ENCODE assay signal across 8 mouse cellular contexts in the genomic region with DNA sequence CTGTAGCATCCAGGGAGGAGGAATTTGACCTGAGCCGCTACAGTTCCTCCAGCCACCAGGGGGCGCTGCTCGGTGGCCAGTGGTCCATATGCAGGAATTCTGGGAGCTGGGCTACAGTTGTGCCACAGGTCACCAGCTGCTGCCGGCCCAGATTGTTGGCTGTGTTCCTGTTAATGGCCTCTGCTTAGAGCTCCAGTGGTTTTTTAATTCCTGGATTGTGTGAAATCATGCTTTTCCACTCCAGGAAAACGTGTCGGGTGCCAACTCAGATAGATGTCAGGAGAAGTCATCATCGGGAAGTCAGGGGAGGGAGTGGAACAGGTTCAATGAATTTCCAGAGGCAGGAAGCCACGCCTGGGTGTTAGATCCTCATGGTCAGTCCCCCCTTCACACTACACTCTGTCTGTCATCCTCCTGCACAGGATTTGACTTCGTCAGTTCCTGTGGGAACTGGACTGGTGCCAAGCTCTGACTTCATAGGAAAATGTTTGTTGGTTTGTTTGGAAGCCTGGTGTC. TPM values are rescaled to one million over a fixed set of nuclear protein-coding genes. Genes with fewer than 3 reads are reported as not detected.
DNase-seq lines count a peak whose midpoint lies in the region; ATAC-seq lines count a peak whose summit lies in the region.
"Had no signal": no experiment of that assay in that cellular context is flagged by ENCODE, and none has a peak within 500 bp of the region (broad histone marks: within the 10 kb centered on the region; RNA-seq: fewer than 3 reads in every experiment).

No protein-coding gene starts in this region.

- intact Hi-C loops in heart, postnatal 25 days (cut with DNase I): loop anchor here (2.0 to 5.0 kb wide), 2 partner anchors 75 to 256 kb away; a partner anchor contains a TSS

- peak; percentile 87 for DNase-seq in NIH3T3 (ENCODE audit: low read depth)
- peak; percentile 67 for DNase-seq in heart, postnatal 25 days (ENCODE audit: low spot score)
- DNase-seq in layer of hippocampus, adult 9-10 months (ENCODE audit: low spot score): peak; percentile 15
- peak; percentile 21 for DNase-seq in right cerebral cortex, postnatal 25 days

- H3K4me1 ChIP-seq in brown adipose tissue, adult 24 weeks (ENCODE audit: control insufficient read depth, insufficient read depth, insufficient read length, low read length): no peaks in the 10 kb centered on the region

- ATAC-seq in erythroblast, adult 5-6 weeks (replicated peaks; ENCODE audit: low FRiP score, poor library complexity, severe bottlenecking): peak; percentile 71
- ATAC-seq in megakaryocyte progenitor cell, adult 5-6 weeks (replicated peaks; ENCODE audit: poor library complexity): peak; percentile 73

- H3K27ac ChIP-seq in brown adipose tissue, adult 24 weeks (replicated peaks; ENCODE audit: low read depth, low read length): peak overlapping the region; percentile 69

- peak overlapping the region; percentile 36 for H3K4me3 ChIP-seq in brown adipose tissue, adult 24 weeks (ENCODE audit: insufficient read depth, low read depth, low read length)

RNA-seq across cellular contexts. Expression of a gene that starts 13.0 kb away (rescaled TPM):
- polyA plus RNA-seq in brown adipose tissue, adult 24 weeks (2012; ENCODE audit: insufficient read depth, insufficient read length, missing spikeins): 5.3 and 6.4 TPM in 2 replicates
- 0.84 and 6.3 TPM in 2 replicates for total RNA-seq in erythroblast, adult 5-6 weeks (2015; ENCODE audit: low replicate concordance)
- total RNA-seq in erythroblast, adult 5-6 weeks (2017; ENCODE audit: low replicate concordance): 0.60 and 1.4 TPM in 2 replicates
- total RNA-seq in heart, postnatal 25 days (2021): 10 to 100 TPM in 1 of 2 experiments, 1 to 10 TPM in 1; 9.9 to 11.1 TPM
- total RNA-seq in megakaryocyte progenitor cell, adult 5-6 weeks (2015): 4.4 and 7.7 TPM in 2 replicates
- total RNA-seq in megakaryocyte progenitor cell, adult 5-6 weeks (2017): 5.0 and 8.6 TPM in 2 replicates

RNA-seq across cellular contexts. Expression of a gene that starts 39.1 kb away (rescaled TPM):
- not detected in 2 replicates for polyA plus RNA-seq in brown adipose tissue, adult 24 weeks (2012; ENCODE audit: insufficient read depth, insufficient read length, missing spikeins)
- total RNA-seq in erythroblast, adult 5-6 weeks (2015; ENCODE audit: low replicate concordance): not detected in 2 replicates
- total RNA-seq in erythroblast, adult 5-6 weeks (2017; ENCODE audit: low replicate concordance): not detected in 2 replicates
- not detected for total RNA-seq in heart, postnatal 25 days (2021)
- not detected in 2 replicates for total RNA-seq in megakaryocyte progenitor cell, adult 5-6 weeks (2015)
- total RNA-seq in megakaryocyte progenitor cell, adult 5-6 weeks (2017): not detected in 2 replicates

RNA-seq across cellular contexts. Expression of a gene that starts 48.8 kb away (rescaled TPM):
- not detected in 2 replicates for polyA plus RNA-seq in brown adipose tissue, adult 24 weeks (2012; ENCODE audit: insufficient read depth, insufficient read length, missing spikeins)
- not detected in 2 replicates for total RNA-seq in erythroblast, adult 5-6 weeks (2015; ENCODE audit: low replicate concordance)
- not detected in 2 replicates for total RNA-seq in erythroblast, adult 5-6 weeks (2017; ENCODE audit: low replicate concordance)
- total RNA-seq in heart, postnatal 25 days (2021): not detected
- total RNA-seq in megakaryocyte progenitor cell, adult 5-6 weeks (2015): not detected in 2 replicates
- not detected in 2 replicates for total RNA-seq in megakaryocyte progenitor cell, adult 5-6 weeks (2017)
- polyA plus RNA-seq: neural tube, embryonic 14.5 days had no signal

RNA-seq across cellular contexts. Expression of a gene that starts 58.6 kb away (rescaled TPM):
- 6.2 and 11.7 TPM in 2 replicates for polyA plus RNA-seq in brown adipose tissue, adult 24 weeks (2012; ENCODE audit: insufficient read depth, insufficient read length, missing spikeins)
- total RNA-seq in erythroblast, adult 5-6 weeks (2015; ENCODE audit: low replicate concordance): 55.9 and 63.5 TPM in 2 replicates
- 60.6 and 63.8 TPM in 2 replicates for total RNA-seq in erythroblast, adult 5-6 weeks (2017; ENCODE audit: low replicate concordance)
- 10 to 100 TPM; 13.4 to 16.9 TPM for total RNA-seq in heart, postnatal 25 days (2021)
- 4.5 and 5.0 TPM in 2 replicates for total RNA-seq in megakaryocyte progenitor cell, adult 5-6 weeks (2015)
- 3.3 and 4.2 TPM in 2 replicates for total RNA-seq in megakaryocyte progenitor cell, adult 5-6 weeks (2017)

Comparison
In these comparisons a context has a peak if more than half of its experiments do, and no peak if none do; other contexts are left out.
1. Peak in every context shown above with its lines: DNase-seq, ATAC-seq, H3K4me3 ChIP-seq and H3K27ac ChIP-seq.
2. DNase-seq: peak in every context shown above with its lines; median percentile 87 in NIH3T3; 67 in heart, postnatal 25 days; 21 in right cerebral cortex, postnatal 25 days; 15 in layer of hippocampus, adult 9-10 months.